Mouse (Mus musculus): ENCODE results near the gene Gm3604.
"Not testable (repeated sequence)": the region's sequence is repeated elsewhere in the genome, so short reads cannot be mapped to it uniquely, and the experiment has no call there.

Gene Gm3604

DNA sequence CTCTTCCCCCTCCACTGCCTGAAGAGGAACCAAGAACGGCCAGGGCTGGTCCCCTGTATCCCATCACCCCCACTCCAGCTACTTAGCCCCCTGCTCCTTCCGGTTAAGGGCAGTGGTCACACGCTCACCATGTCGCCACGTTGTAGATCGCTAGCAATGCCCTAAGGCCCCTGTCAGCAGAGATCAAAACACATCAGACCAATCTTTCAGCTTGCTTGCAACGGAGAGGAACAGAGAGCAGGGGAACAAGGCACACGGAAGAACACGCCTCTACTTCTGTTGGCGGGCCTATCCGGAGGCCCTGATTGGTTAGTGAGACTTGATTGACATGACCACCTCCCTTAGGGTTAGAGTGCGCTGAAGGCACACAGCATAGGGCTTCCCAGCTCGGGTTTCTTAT lies at the start of gene Gm3604:
Gene Gm3604 (minus strand): TSS at position 226 of the 400 bp plus-strand sequence.
- peak; percentile 77 for DNase-seq

DNA sequence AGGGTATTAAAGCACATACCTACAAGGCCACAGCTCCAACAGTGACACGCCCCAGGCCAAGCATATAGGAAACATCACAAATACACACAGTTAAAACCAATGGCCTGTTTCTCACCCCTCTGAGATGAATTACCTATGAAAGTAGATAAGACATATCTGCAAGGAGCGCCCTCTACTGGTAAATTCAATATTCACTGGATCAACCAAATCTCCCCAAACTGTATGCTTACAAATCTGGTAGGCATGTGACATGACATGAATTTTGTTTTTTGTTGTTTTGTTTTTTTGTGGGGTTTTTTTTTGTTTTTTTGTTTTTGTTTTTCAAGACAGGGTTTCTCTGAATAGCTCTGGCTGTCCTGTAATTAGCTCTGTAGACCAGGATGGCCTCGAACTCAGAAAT lies 16.2 kb upstream of the Gm3604 start:
- DNase-seq = not testable (repeated sequence)

DNA sequence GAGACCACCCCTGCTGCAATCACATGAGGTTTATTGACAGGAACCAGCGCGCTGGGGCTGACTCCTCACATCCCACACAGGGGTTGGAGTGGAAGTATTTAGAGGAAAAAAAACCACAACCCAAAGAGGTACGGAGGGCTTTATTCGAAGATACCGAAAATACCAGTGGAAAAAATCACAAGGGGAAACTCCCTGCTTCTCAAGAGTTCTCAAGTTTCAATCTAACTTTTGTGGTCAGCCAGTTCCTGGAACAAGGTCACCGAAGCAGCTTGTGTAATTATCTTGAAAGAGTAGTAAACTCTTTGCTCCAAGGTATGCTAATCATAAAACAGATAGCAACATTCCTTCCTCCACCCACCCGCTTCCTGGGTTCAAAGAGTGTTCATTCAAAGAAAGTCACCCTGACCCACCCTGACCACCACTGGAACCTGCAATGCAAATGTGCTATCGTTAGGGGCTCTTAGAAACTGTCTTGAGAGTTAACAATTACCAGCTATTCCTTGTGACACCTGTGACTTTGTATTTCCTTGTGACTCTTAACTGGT lies 7.2 kb upstream of the Gm3604 start:
- DNase-seq = not testable (repeated sequence)

DNA sequence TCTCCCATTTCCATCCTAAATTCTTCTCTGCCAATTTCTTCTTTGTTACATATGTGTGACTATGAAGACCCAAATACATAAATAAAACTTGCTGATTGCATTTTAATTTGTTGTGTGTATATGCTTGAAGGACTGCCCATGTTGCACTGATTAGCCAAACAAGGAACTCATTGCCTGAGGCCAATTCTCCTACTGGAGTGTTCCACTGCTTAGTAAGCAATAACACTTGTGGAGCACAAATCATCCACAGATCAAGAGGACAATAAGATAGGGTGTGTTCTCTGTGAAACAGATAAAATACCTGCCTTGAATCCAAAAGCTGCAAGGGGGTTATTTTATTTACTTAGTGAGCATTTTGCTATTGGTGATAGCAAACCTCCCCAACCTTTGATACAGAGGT lies 51.2 kb downstream of the Gm3604 start:
- no peak for DNase-seq

DNA sequence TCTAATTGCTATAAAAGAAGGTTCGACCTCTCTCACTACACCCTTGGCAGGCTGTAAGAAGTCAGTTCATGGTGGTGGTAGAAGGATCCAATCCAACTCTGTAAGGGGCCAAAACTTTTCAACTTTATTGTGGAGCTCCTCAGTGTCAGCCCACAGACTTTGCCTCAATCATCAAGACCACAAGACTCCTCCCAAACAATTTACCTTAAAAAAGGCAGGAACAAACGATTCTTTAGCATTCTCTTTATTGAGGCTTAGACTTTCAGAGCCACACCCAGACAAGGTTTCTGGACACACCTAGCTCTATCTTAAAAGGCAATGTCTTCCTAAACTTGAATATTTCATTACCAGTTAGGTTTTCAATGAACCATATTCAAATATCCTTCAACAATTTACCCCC lies 51.6 kb downstream of the Gm3604 start:
- DNase-seq = no peak

Data from lung, postnatal 36 days (tissue).